Mouse (Mus musculus) liver, embryonic 11.5 days (tissue): ENCODE data around the gene Tsc22d3. TPM values are rescaled to one million over a fixed set of nuclear protein-coding genes. Genes with fewer than 3 reads are reported as not detected.
A peak's percentile ranks its signal among the peaks of the same experiment; 100 is the strongest.

Experiments used
- ATAC-seq: fragments of 200-750 bp; cut with Nextera tagmentation; replicated peaks from 2 replicates; pipeline ENCODE4 v1.8.0; 2017; ENCODE audit warnings: moderate number of reproducible peaks, mild to moderate bottlenecking, moderate TSS enrichment, moderate library complexity; ENCODE audit not compliant: low FRiP score
- DNase-seq: peaks from one replicate; pipeline ENCODE4 v3.0.0-alpha.2; 2017; ENCODE audit warnings: low spot score
- H3K27ac ChIP-seq: fragments of 300-500 bp; sonication (generic); 2 replicates; pipeline ENCODE4 v1.5.1; 2014; ENCODE audit warnings: mild to moderate bottlenecking, low read depth, low read length, control low read depth
- H3K27me3 ChIP-seq: fragments of 300-500 bp; sonication (generic); replicated peaks from 2 replicates; pipeline ENCODE4 v1.6.1; 2014; ENCODE audit warnings: low read length, mixed read lengths; ENCODE audit not compliant: control insufficient read depth, insufficient read depth
- H3K36me3 ChIP-seq: fragments of 300-500 bp; sonication (generic); 2 replicates; pipeline ENCODE4 v1.6.1; 2014; ENCODE audit warnings: mild to moderate bottlenecking, low read length, moderate library complexity, mixed read lengths; ENCODE audit not compliant: control insufficient read depth, insufficient read depth
- H3K4me1 ChIP-seq: fragments of 300-500 bp; sonication (generic); replicated peaks from 2 replicates; pipeline ENCODE4 v1.6.1; 2014; ENCODE audit warnings: low read length, mixed read lengths; ENCODE audit not compliant: control insufficient read depth, insufficient read depth
- H3K4me2 ChIP-seq: fragments of 300-500 bp; sonication (generic); 2 replicates; pipeline ENCODE4 v1.6.1; 2014; ENCODE audit warnings: mild to moderate bottlenecking, control low read depth, moderate library complexity
- H3K4me3 ChIP-seq: fragments of 300-500 bp; sonication (generic); 2 replicates; pipeline ENCODE4 v1.5.1; 2014; ENCODE audit warnings: low read depth, low read length, control low read depth
- H3K9ac ChIP-seq: fragments of 300-500 bp; sonication (generic); 2 replicates; pipeline ENCODE4 v1.6.1; 2014; ENCODE audit warnings: low read depth, low read length, control low read depth
- H3K9me3 ChIP-seq: fragments of 300-500 bp; sonication (generic); 2 replicates; pipeline ENCODE4 v1.6.1; 2016; ENCODE audit warnings: low read length, inconsistent platforms, mixed read lengths; ENCODE audit not compliant: control insufficient read depth
- WGBS: fragments of 180-500 bp; shearing (Covaris S2); extraction: QIAGEN DNeasy Blood & Tissue Kit; methylation state at CpG from one replicate; pipeline ENCODE4 v1.1.7; 2014; 5-methylcytosine and 5-hydroxymethylcytosine counted together
- polyA plus RNA-seq: library from polyadenylated mRNA; unstranded; fragments of >200 nt; fragmentation: Nextera tagmentation; extraction: Ambion mirVana; gene quantifications from 2 replicates; pipeline ENCODE4 v1.2.1, GENCODE M21; 2014

The Tsc22d3 gene
- polyA plus RNA-seq, 1 experiment from 2014 or later, result 32.2 TPM

GRCm38 (mm10) chrX:140555965-140556364, 44.5 kb downstream of the Tsc22d3 start:
- no peaks in the 10 kb centered on the region for H3K4me1 ChIP-seq
- H3K4me3 ChIP-seq, result no peak overlapping the region
- no peaks in the 10 kb centered on the region for H3K9me3 ChIP-seq
- peaks cover 16% of the 10 kb centered on the region for H3K27me3 ChIP-seq
- H3K27ac ChIP-seq, result no peak overlapping the region
- ATAC-seq, result no peak
- H3K4me2 ChIP-seq, result no peak overlapping the region
- 84% methylated on average over 2 of the region's 2 CpGs for WGBS
- DNase-seq, result no peak
- H3K9ac ChIP-seq, result no peak overlapping the region
- H3K36me3 ChIP-seq, result no peaks in the 10 kb centered on the region

- Histone ChIP-seq H3K4me3 (no peak overlapping the region), H3K4me1 (no peaks in the 10 kb centered on the region), H3K27me3 (peaks cover 19% of the 10 kb centered on the region), H3K27ac (no peak overlapping the region), H3K36me3 (no peaks in the 10 kb centered on the region), H3K4me2 (no peak overlapping the region), H3K9me3 (no peaks in the 10 kb centered on the region), H3K9ac (no peak overlapping the region)
- WGBS, result 71% methylated on average over 3 of the region's 3 CpGs
- ATAC-seq, result no peak
- no peak for DNase-seq
These were observed 45.0 kb downstream of the Tsc22d3 start for GRCm38 (mm10) chrX:140555423-140555822.

- ATAC-seq (no peak), DNase-seq (no peak)
- no peak overlapping the region for H3K4me3 ChIP-seq
- 60% methylated on average over 7 of the region's 7 CpGs for WGBS
- H3K36me3 ChIP-seq, result no peaks in the 10 kb centered on the region
- no peak overlapping the region for H3K27ac ChIP-seq
- H3K27me3 ChIP-seq, result peaks cover 17% of the 10 kb centered on the region; the same call in 1 of the 2 replicates
- H3K4me1 ChIP-seq, result no peaks in the 10 kb centered on the region
- H3K4me2 ChIP-seq, result no peak overlapping the region
- H3K9me3 ChIP-seq, result no peaks in the 10 kb centered on the region
- H3K9ac ChIP-seq, result no peak overlapping the region
These were observed 52.6 kb downstream of the Tsc22d3 start for GRCm38 (mm10) chrX:140547660-140548419.

GRCm38 (mm10) chrX:140544737-140545136, 55.7 kb downstream of the Tsc22d3 start:
- DNase-seq, result no peak
- Histone ChIP-seq H3K4me1 (no peaks in the 10 kb centered on the region; the same call in 1 of the 2 replicates), H3K36me3 (no peaks in the 10 kb centered on the region), H3K4me2 (no peak overlapping the region), H3K9me3 (no peaks in the 10 kb centered on the region), H3K9ac (no peak overlapping the region), H3K4me3 (no peak overlapping the region), H3K27ac (no peak overlapping the region), H3K27me3 (peaks cover 15% of the 10 kb centered on the region)
- ATAC-seq, result no peak
- 33% methylated on average over 3 of the region's 3 CpGs for WGBS

GRCm38 (mm10) chrX:140542938-140543673, 57.4 kb downstream of the Tsc22d3 start:
- Histone ChIP-seq H3K27me3 (peaks cover 9% of the 10 kb centered on the region), H3K4me2 (peak overlapping the region; percentile 74), H3K9ac (peak overlapping the region; percentile 70), H3K4me1 (no peaks in the 10 kb centered on the region; the same call in 1 of the 2 replicates), H3K27ac (peak overlapping the region; percentile 78), H3K4me3 (peak overlapping the region; percentile 60), H3K36me3 (no peaks in the 10 kb centered on the region), H3K9me3 (no peaks in the 10 kb centered on the region)
- WGBS, result 24% methylated on average over 18 of the region's 18 CpGs
- peak; percentile 90 for ATAC-seq
- DNase-seq, result peak; percentile 70

GRCm38 (mm10) chrX:140542474-140542845, 58.0 kb downstream of the Tsc22d3 start:
- Histone ChIP-seq H3K9me3 (no peaks in the 10 kb centered on the region), H3K27me3 (peaks cover 7% of the 10 kb centered on the region), H3K4me2 (peak overlapping the region; percentile 74), H3K4me3 (peak overlapping the region; percentile 60), H3K36me3 (no peaks in the 10 kb centered on the region), H3K4me1 (no peaks in the 10 kb centered on the region; the same call in 1 of the 2 replicates), H3K27ac (peak overlapping the region; percentile 78), H3K9ac (peak overlapping the region; percentile 70)
- WGBS, result 17% methylated on average over 20 of the region's 21 CpGs
- ATAC-seq, result peak; percentile 74
- peak; percentile 55 for DNase-seq

GRCm38 (mm10) chrX:140541711-140542473, 58.6 kb downstream of the Tsc22d3 start:
- Histone ChIP-seq H3K9ac (peak overlapping the region; percentile 70), H3K36me3 (no peaks in the 10 kb centered on the region), H3K4me3 (peak overlapping the region; percentile 60), H3K27ac (peak overlapping the region; percentile 78), H3K27me3 (peaks cover 7% of the 10 kb centered on the region), H3K4me1 (no peaks in the 10 kb centered on the region; the same call in 1 of the 2 replicates), H3K4me2 (peak overlapping the region; percentile 74), H3K9me3 (no peaks in the 10 kb centered on the region)
- WGBS, result 24% methylated on average over 10 of the region's 10 CpGs
- DNase-seq (no peak), ATAC-seq (peak; percentile 40)

- WGBS, result 83% methylated on average over 15 of the region's 15 CpGs
- no peak overlapping the region for H3K4me2 ChIP-seq
- peaks cover 7% of the 10 kb centered on the region for H3K27me3 ChIP-seq
- H3K4me3 ChIP-seq, result no peak overlapping the region
- H3K4me1 ChIP-seq, result no peaks in the 10 kb centered on the region; the same call in 1 of the 2 replicates
- H3K9ac ChIP-seq, result no peak overlapping the region
- ATAC-seq, result no peak
- H3K9me3 ChIP-seq, result no peaks in the 10 kb centered on the region
- no peak overlapping the region for H3K27ac ChIP-seq
- no peak for DNase-seq
- no peaks in the 10 kb centered on the region for H3K36me3 ChIP-seq
These were observed 59.9 kb downstream of the Tsc22d3 start for GRCm38 (mm10) chrX:140540500-140541114.
